Mouse (Mus musculus) limb, embryonic 11.5 days (tissue): ENCODE results near the gene Znrf4. TPM values are rescaled to one million over a fixed set of nuclear protein-coding genes. Genes with fewer than 3 reads are reported as not detected.
"Not testable (repeated sequence)": the region's sequence is repeated elsewhere in the genome, so short reads cannot be mapped to it uniquely, and the experiment has no call there.

ENCODE experiments used
- ATAC-seq: fragments of 200-750 bp; cut with Nextera tagmentation; 2 replicates; pipeline ENCODE4 v1.8.0; 2017; ENCODE audit warnings: low read depth; ENCODE audit not compliant: insufficient number of reproducible peaks, low FRiP score, low TSS enrichment
- DNase-seq: peaks from one replicate; pipeline ENCODE4 v3.0.0-alpha.2; 2015; ENCODE audit warnings: low spot score
- H3K27ac ChIP-seq: fragments of 300-500 bp; sonication (generic); replicated peaks from 2 replicates; pipeline ENCODE4 v1.5.1; 2014; ENCODE audit warnings: low read depth, mild to moderate bottlenecking, low read length
- H3K27me3 ChIP-seq: fragments of 300-500 bp; sonication (generic); 2 replicates; pipeline ENCODE4 v1.6.1; 2014; ENCODE audit warnings: mild to moderate bottlenecking, low read length, mixed read lengths; ENCODE audit not compliant: control insufficient read depth, insufficient read depth
- H3K36me3 ChIP-seq: fragments of 300-500 bp; sonication (generic); 2 replicates; pipeline ENCODE4 v1.6.1; 2014; ENCODE audit warnings: mild to moderate bottlenecking, low read length, moderate library complexity, mixed read lengths; ENCODE audit not compliant: control insufficient read depth, insufficient read depth
- H3K4me1 ChIP-seq: fragments of 300-500 bp; sonication (generic); 2 replicates; pipeline ENCODE4 v1.6.1; 2014; ENCODE audit warnings: low read length, mixed read lengths; ENCODE audit not compliant: control insufficient read depth, insufficient read depth
- H3K4me2 ChIP-seq: fragments of 300-500 bp; sonication (generic); 2 replicates; pipeline ENCODE4 v1.6.1; 2014; ENCODE audit warnings: low read depth, mild to moderate bottlenecking, moderate library complexity; ENCODE audit not compliant: severe bottlenecking
- H3K4me3 ChIP-seq: fragments of 300-500 bp; sonication (generic); 2 replicates; pipeline ENCODE4 v1.5.1; 2014; ENCODE audit warnings: low read depth, low read length
- H3K9ac ChIP-seq: fragments of 300-500 bp; sonication (generic); 2 replicates; pipeline ENCODE4 v1.6.1; 2014; ENCODE audit warnings: mild to moderate bottlenecking, low read length
- H3K9me3 ChIP-seq: fragments of 300-500 bp; sonication (generic); 2 replicates; pipeline ENCODE4 v1.6.1; 2016; ENCODE audit warnings: low read length; ENCODE audit not compliant: control insufficient read depth
- WGBS: fragments of 180-500 bp; shearing (Covaris S2); extraction: QIAGEN DNeasy Blood & Tissue Kit; methylation state at CpG from one replicate; pipeline ENCODE4 v1.1.7; 2014; 5-methylcytosine and 5-hydroxymethylcytosine counted together
- polyA plus RNA-seq: library from polyadenylated mRNA; unstranded; fragments of >200 nt; fragmentation: Nextera tagmentation; extraction: Ambion mirVana; gene quantifications from 2 replicates; pipeline ENCODE4 v1.2.1, GENCODE M21; 2014

The Znrf4 gene
- polyA plus RNA-seq, 1 experiment from 2014 or later: not detected

- H3K27me3 ChIP-seq: peaks cover 25% of the 10 kb centered on the region
- no peak for DNase-seq
- no peak for ATAC-seq
- peaks cover 8% of the 10 kb centered on the region; the same call in 1 of the 2 replicates for H3K9me3 ChIP-seq
- H3K4me2 ChIP-seq: peak overlapping the region; percentile 95
- peak overlapping the region; percentile 73; the same call in 1 of the 2 replicates for H3K9ac ChIP-seq
- WGBS: 56% methylated on average over 15 of the region's 15 CpGs
- no peaks in the 10 kb centered on the region for H3K36me3 ChIP-seq
- peaks cover 9% of the 10 kb centered on the region; the same call in 1 of the 2 replicates for H3K4me1 ChIP-seq
- H3K4me3 ChIP-seq: peak overlapping the region; percentile 65
- H3K27ac ChIP-seq: no peak overlapping the region
These were observed 5.7 kb downstream of the Znrf4 start for GRCm38 (mm10) chr17:56506417-56507065.

DNA sequence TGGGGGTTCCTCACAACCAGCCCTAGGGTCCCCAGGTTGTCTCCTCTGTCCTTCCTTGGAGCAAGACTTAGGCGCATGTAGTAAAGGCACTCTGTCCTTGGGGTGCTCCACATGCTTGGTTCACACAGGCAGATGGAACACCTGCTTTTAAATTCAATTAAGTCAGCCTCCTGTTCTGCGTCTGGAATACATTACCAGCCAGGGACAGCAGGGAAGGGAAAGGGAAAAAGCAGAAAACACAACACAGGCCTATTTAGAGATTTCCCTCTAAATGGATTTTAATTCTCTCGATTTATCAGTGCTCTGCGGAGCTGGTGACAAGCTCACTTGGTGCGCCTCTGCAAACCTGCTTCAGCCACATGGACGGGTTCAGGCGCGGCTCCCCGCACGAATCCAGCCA lies 6.8 kb downstream of the Znrf4 start:
- peaks cover 3% of the 10 kb centered on the region; the same call in 1 of the 2 replicates for H3K4me1 ChIP-seq
- 65% methylated on average over 10 of the region's 10 CpGs for WGBS
- no peak overlapping the region for H3K9ac ChIP-seq

DNA sequence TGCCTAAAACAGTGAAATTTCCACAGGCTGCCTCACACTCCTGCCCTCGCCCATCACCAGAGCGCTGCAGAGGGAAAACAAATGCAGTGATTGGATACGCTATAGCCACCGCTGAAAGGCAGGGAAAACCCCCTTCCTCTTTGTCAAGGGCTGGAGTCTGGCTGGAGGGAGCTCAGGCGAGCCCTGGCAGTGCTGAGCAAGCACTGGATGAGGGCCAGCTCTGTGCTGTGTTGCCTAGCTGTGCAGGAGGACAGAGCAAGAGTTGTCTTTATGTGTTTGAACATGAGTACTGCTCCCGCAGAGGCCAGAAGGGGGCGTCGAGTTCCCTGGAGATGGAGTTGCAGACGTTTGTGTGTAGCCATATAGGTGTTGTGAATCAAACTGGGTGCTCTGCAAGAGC lies 9.7 kb downstream of the Znrf4 start:
- Histone ChIP-seq H3K4me1 (peaks cover 3% of the 10 kb centered on the region; the same call in 1 of the 2 replicates), H3K9ac (no peak overlapping the region), H3K27ac (no peak overlapping the region), H3K9me3 (peaks cover 5% of the 10 kb centered on the region; the same call in 1 of the 2 replicates), H3K36me3 (no peaks in the 10 kb centered on the region), H3K4me2 (no peak overlapping the region), H3K4me3 (no peak overlapping the region), H3K27me3 (no peaks in the 10 kb centered on the region)
- DNase-seq (no peak), ATAC-seq (no peak)
- WGBS: 41% methylated on average over 9 of the region's 9 CpGs

More for the DNA sequence above, 6.8 kb downstream of the Znrf4 start:
- DNase-seq (no peak), ATAC-seq (no peak)
- H3K27ac ChIP-seq: no peak overlapping the region
- peaks cover 5% of the 10 kb centered on the region; the same call in 1 of the 2 replicates for H3K9me3 ChIP-seq
- H3K36me3 ChIP-seq: no peaks in the 10 kb centered on the region
- peaks cover 13% of the 10 kb centered on the region for H3K27me3 ChIP-seq
- H3K4me3 ChIP-seq: no peak overlapping the region
- no peak overlapping the region for H3K4me2 ChIP-seq

DNA sequence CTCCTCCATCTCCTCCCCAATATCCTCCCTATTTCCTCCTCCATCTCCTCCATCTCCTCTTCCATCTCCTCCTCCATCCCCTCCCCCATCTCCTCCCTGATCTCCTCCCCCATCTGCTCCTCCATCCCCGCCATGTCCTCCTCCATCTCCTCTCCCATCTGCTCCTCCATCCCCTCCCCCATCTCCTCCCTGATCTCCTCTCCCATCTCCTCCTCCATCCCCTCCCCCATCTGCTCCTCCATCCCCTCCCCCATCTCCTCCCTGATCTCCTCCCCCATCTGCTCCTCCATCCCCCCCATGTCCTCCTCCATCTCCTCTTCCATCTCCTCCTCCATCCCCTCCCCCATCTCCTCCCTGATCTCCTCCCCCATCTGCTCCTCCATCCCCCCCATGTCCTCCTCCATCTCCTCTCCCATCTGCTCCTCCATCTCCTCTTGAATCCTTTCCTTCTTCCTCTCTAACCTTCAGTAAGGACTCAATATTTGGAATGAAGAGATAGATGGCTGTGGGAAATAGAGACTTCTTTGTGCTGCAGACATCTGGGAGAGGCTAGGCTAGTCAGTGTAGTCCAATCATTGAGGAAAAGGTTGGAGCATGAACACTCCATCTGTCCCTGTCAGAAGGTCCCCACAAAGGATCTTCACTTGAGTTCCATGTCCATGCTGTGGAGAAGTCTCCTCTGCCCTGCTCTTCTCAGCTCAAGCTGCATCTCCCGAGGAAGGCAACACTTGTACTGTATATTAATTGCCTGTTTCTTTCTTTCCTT lies 10.4 kb downstream of the Znrf4 start:
- not testable (repeated sequence) for H3K27ac ChIP-seq, DNase-seq, H3K36me3 ChIP-seq, H3K4me3 ChIP-seq, H3K27me3 ChIP-seq, H3K4me2 ChIP-seq, ATAC-seq, H3K9ac ChIP-seq, H3K9me3 ChIP-seq, H3K4me1 ChIP-seq
- WGBS: 78% methylated on average over 2 of the region's 2 CpGs

DNA sequence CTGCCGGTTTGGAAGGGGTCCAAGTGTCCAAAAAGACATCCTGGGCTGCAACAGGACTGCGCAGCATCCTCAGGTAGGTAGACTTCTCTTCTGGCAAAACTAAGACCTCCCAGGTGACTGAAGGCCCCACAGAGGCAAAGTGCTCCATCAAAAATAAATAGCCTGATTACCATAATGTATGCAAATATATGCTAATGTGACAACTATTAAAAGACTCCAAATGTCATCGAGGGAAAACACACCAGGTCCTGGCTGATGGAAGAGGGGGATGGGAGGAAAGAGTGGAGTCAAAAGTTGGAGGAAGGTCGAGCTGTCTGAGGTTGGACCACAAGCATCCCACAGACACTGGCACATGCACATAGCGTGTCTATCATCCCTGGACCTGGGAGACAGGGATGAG lies 13.0 kb downstream of the Znrf4 start:
- no peak overlapping the region for H3K27ac ChIP-seq
- ATAC-seq: no peak
- H3K9me3 ChIP-seq: peaks cover 16% of the 10 kb centered on the region
- no peak overlapping the region for H3K9ac ChIP-seq
- H3K4me2 ChIP-seq: no peak overlapping the region
- no peaks in the 10 kb centered on the region for H3K27me3 ChIP-seq
- WGBS: 86% methylated on average over 5 of the region's 5 CpGs
- H3K4me1 ChIP-seq: no peaks in the 10 kb centered on the region
- DNase-seq: no peak
- H3K4me3 ChIP-seq: no peak overlapping the region
- H3K36me3 ChIP-seq: no peaks in the 10 kb centered on the region

DNA sequence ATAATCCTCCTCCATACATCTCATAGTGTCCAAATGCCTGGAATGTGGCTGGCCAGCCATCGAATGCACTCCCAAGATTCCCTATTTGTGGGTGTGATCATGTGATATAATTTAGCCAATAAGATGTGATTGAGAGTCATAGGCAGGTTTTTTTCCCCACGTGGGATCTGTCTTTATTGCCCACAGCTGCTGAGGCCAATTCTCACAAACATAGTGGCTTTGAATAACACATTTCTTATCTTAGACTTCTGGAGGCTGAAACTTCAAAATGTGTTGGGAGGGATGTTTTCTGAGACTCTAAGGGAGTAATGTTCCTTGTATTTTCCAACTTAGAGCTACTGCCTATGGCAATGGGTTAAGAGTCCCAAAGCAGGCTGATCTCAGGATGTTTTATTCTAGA lies 17.8 kb downstream of the Znrf4 start:
- no peak overlapping the region for H3K27ac ChIP-seq
- peaks cover 34% of the 10 kb centered on the region for H3K9me3 ChIP-seq
- H3K36me3 ChIP-seq: no peaks in the 10 kb centered on the region
- 66% methylated on average over 2 of the region's 2 CpGs for whole genome bisulfite sequencing
- DNase-seq: no peak
- no peak overlapping the region for H3K4me2 ChIP-seq
- ATAC-seq: no peak
- no peak overlapping the region for H3K9ac ChIP-seq
- no peak overlapping the region for H3K4me3 ChIP-seq
- no peaks in the 10 kb centered on the region for H3K4me1 ChIP-seq
- no peaks in the 10 kb centered on the region for H3K27me3 ChIP-seq

GRCm38 (mm10) chr17:56493841-56494240 lies 18.4 kb downstream of the Znrf4 start:
- ATAC-seq (no peak), DNase-seq (no peak)
- Histone ChIP-seq H3K27ac (no peak overlapping the region), H3K9ac (no peak overlapping the region), H3K4me2 (no peak overlapping the region), H3K27me3 (no peaks in the 10 kb centered on the region), H3K9me3 (peaks cover 34% of the 10 kb centered on the region), H3K4me3 (no peak overlapping the region), H3K36me3 (no peaks in the 10 kb centered on the region), H3K4me1 (no peaks in the 10 kb centered on the region)
- WGBS: 87% methylated on average over 2 of the region's 2 CpGs

- H3K4me2 ChIP-seq: no peak overlapping the region
- peaks cover 29% of the 10 kb centered on the region for H3K9me3 ChIP-seq
- WGBS: 87% methylated on average over 7 of the region's 7 CpGs
- H3K36me3 ChIP-seq: no peaks in the 10 kb centered on the region
- H3K4me3 ChIP-seq: no peak overlapping the region
- H3K27ac ChIP-seq: no peak overlapping the region
- peaks cover 3% of the 10 kb centered on the region for H3K4me1 ChIP-seq
- H3K9ac ChIP-seq: no peak overlapping the region
- no peak for ATAC-seq
- DNase-seq: no peak
- no peaks in the 10 kb centered on the region for H3K27me3 ChIP-seq
These were observed 21.6 kb downstream of the Znrf4 start for GRCm38 (mm10) chr17:56490438-56491152.
